Mouse (Mus musculus) c-Kit-positive CD71-positive TER-119-positive erythroid progenitor cells, embryonic 14.5 days (primary cell): ENCODE measurements around the gene N4bp2.

Source experiments
- DNase-seq: peaks from one replicate; pipeline ENCODE4 v3.0.0-alpha.2; 2013; ENCODE audit warnings: low spot score

The N4bp2 gene

DNA sequence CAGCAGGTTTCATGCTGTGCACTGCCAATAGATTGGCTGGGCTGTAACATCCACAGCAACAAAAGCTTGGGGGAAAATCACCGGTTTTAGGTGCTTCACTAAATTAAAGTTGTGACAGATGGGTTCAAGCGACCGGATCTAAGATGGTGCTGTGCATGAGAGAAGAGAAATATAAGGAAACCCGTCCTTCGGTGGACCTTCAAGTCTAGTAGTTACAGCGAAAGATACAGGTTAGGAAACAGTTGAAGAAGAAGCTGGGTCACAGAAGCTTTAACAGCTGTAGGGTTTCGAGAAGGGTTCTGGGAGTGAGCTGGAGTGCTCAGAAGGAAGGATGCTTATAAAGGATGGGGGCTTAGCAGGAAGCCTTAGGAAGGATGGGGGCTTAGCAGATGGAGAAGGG, 101.2 kb downstream of the N4bp2 start:
- DNase-seq: no peak

DNA sequence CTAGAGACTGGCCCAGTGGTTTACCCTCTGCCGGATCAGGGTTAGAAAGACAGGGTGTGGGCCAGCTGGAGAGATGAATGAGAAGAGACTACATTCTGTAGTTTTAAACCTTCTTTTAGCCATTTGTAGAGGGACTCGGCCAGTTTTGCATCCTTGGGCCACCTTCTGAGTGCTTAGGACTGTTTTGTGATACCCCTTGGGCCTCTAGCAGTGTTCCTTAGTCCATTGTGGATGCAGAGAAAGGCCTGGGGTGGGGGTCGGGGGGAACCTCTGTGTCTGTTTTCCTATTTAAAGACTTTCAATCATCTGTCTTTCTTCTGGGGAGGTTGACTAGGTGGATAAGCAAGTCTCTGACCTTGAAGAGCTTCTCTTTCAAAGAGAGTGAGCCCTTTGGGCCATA, 101.6 kb downstream of the N4bp2 start:
- DNase-seq: no peak

DNA sequence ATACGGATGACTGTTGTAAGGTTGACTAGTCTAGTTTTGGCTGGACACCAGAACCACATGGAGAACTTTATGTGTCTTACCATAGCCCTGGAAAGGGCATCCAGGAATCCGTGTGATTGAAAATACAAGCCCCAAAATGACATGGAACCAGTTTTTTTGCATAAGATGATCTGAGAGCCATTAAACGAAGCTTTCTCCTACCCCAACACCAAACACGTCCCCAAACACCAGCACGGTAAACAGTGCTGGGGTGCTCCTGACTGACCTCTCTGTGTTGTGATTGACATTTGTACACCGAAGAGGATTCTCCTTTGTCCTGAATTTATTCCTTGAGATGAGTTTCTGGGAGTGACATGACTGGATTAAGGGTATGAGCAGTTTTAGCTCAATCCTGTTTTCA, 103.3 kb downstream of the N4bp2 start:
- DNase-seq: no peak

DNA sequence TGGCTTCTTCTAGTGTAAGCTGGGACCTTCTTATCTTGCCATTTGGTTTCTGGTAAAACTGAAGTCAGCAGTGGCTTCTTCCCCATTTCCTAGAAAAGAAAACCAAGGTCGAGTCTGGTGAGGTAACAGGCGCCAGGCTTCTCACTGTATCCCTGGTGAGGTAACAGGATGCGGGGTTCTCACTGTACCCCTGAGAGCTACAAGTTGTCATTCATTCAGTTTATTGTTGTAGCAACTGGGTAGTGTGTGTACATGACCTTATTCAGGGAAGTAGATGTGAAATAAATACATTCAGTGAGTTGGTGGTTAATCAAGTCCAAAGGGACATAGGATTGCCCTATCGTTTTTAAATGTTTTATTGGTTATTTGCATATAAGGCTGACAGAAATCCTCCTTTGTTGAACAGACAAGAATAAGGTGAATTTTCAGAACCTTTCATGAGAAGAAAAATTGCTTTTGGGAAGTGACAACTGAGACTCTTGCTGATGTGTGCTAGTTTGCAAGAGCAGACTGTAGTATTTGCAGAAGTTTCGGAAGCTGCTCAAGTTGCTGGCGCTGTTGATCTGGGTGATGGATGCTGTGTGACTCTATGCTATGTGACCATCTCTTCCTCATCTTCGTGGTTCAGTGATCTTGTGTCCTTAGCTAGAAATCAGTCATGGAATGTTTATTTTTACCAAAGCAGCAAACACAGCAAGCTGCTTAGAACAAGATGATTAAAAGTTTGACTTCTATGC, 104.2 kb downstream of the N4bp2 start:
- DNase-seq: no peak

DNA sequence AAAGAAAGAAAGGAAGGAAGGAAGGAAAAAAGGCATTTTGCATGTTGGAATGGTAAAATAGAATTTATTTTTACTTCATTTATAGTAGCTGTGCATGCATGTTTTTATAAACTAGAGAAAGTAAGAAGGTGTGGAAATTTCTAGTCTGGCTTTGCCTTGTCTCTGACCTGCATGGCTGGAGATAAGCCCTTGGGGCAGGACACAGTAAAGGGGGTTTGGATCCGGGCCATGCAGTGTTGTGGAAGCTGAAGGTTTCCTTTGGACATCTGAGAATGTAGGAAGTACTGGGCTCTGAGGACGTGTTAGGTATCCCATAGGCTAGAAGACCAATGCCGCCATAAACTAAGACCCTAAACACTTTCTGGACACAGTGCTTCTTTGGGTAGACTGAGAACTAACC, 105.1 kb downstream of the N4bp2 start:
- no peak for DNase-seq

DNA sequence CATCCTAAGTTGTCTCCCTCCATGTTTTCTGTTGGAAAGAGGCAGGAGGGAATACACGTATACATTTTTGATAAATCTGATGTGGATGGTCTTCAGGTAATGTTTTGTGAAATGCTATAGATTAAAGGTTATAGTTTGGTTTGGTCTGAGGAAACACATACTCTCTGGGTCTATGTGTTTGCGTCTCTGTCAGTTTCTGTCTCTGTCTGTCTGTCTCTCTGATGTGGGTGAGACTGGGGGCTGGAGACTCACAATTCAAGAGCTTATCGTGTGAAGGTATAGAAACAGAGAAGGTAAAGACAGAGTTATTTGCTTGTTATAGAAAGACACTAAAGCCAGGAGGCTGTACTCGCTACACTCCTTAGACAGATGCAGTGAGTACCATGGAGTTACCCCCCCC, 106.3 kb downstream of the N4bp2 start:
- no peak for DNase-seq

DNA sequence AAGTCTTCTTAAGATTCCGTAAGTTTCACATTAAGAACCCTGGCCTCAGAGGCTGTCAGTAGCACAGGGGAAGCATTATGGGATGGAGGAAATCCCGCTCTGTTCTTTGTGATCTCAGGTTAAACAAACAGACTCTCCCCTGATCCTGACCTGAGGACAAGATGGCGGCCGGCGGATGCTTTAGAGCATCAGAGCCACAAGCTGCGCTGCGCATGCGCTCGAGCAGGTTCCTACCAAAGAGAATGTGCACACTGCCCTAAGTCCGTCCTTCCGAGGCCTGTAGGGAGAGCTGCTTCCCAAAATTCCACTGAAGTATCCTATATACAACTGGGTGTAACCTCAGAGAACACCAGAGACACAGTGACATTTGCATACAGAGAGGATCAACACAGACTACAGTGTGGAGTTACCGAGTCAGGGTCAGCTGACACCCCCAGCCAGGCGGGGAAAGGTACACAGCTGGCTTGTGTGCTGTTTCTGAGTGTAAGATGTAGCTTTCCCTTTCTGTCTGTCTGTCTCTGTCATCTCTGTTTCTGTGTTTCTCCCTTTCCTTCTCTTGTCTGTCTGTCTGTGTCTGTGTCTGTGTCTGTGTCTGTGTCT, 108.1 kb downstream of the N4bp2 start:
- no peak for DNase-seq

DNA sequence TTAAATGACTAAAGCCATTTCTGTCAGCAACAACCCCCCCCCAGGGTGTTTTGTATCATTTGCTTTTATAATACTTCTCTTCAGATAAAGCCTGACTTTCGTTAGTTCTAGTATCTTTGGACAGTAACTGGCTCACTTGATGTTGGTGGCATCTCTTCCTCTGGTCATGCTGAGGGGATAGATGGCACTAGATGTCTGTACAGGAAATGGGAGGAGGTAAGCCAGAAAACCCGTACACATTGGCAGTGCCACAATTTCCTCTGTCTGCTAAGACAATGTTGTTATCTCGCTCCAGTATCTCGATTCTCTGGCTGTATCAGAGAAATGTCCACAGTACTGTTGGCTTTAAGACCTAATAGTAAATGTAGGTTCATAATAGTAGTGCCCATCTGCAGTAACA, 109.9 kb downstream of the N4bp2 start:
- DNase-seq: no peak

DNA sequence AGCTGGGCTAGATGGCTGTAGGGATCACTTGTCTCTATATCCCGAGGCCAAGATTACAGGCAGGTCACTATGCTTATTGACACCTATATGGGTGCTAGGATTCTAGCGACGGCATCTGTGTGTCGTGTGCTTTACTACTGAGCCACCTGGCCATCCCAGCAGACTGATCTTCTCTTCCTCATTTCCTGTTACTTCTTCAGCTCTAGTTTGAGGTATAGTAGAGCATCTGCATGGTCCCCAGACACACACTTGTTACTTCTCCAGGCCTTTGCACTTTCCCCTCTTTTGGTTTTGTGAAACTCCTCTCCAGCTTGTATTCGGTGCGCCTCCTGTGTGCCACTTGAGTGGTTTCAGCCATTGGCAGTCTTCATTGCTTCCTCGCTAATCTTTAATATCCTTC, 111.9 kb downstream of the N4bp2 start:
- no peak for DNase-seq

DNA sequence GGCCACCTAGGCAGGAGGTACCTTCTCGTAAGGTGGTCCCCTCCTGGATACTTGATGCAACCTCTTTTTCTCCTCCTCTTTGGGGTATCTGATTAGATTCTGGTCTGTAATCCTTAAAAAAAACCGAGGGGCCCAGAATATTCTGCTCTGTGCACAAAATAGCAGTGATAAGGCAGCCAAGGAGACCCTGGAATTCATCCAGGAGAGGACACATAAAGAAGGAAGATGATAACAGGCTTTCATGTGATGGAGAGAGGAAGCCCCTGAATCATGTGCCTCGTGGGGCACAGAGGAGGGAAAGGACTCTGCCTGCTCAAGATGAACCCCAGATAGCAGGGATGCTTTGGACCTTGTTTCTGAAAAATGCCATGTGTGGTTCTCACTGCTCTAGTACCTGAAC, 115.0 kb downstream of the N4bp2 start:
- no peak for DNase-seq
